In the genomic region with DNA sequence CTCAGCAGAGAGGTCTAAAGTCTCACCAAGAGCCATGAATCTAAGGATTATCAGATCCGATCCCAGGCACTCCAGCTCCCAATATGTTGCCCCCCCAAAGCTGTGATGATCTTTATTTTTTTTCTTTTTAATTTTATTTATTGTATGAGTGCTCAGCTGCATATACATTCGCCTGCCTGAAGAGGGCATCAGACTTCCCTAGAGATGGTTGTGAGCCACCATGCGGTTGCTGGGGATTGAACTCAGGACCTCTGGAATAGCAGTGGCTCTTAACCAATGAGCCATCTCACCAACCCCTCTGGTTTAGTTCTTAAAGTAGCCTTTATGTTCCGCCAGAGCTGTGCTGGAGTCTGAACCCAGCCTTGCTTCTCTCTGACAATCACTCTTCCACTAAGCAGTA, we compare ENCODE assay signal across 20 mouse cellular contexts. TPM values are rescaled to one million over a fixed set of nuclear protein-coding genes. Genes with fewer than 3 reads are reported as not detected.
DNase-seq lines count a peak whose midpoint lies in the region; ATAC-seq and TF ChIP-seq lines count a peak whose summit lies in the region.
"Had no signal": no experiment of that assay in that cellular context is flagged by ENCODE, and none has a peak within 500 bp of the region (broad histone marks: within the 10 kb centered on the region; RNA-seq: fewer than 3 reads in every experiment).

No protein-coding gene starts in this region.

- no peaks in the 10 kb centered on the region for H3K27me3 ChIP-seq in forebrain, postnatal 0 days (ENCODE audit: insufficient read depth, low read length)
- no peaks in the 10 kb centered on the region for H3K27me3 ChIP-seq in forebrain, embryonic 14.5 days (replicated peaks; ENCODE audit: control insufficient read depth, insufficient read depth, low read length)
- no peaks in the 10 kb centered on the region for H3K27me3 ChIP-seq in kidney, adult 2 months (replicated peaks; ENCODE audit: control insufficient read depth, insufficient read depth, low read length)
- H3K27me3 ChIP-seq in lung, postnatal 0 days (replicated peaks; ENCODE audit: insufficient read depth, low read length): no peaks in the 10 kb centered on the region
- H3K27me3 ChIP-seq in splenic B cell, adult 2 months (ENCODE audit: control insufficient read depth, insufficient read depth, low read length, poor library complexity, severe bottlenecking): no peaks in the 10 kb centered on the region
- H3K27me3 ChIP-seq: limb, embryonic 12.5 days; Patski had no signal

- 72% methylated on average over 4 of the region's 4 CpGs for WGBS in forebrain, postnatal 0 days
- 69% methylated on average over 4 of the region's 4 CpGs for WGBS in forebrain, embryonic 14.5 days
- WGBS in kidney, adult 2 months: 90% methylated on average over 4 of the region's 4 CpGs
- WGBS in lung, postnatal 0 days: 80% methylated on average over 4 of the region's 4 CpGs

- no peak overlapping the region for H3K4me2 ChIP-seq in forebrain, postnatal 0 days (ENCODE audit: low read depth)
- no peak overlapping the region for H3K4me2 ChIP-seq in forebrain, embryonic 14.5 days (ENCODE audit: low read length)
- H3K4me2 ChIP-seq in lung, postnatal 0 days (replicated peaks; ENCODE audit: low read depth, low read length): no peak overlapping the region
- H3K4me2 ChIP-seq: limb, embryonic 12.5 days; midbrain, embryonic 11.5 days had no signal

- no peak for ATAC-seq in forebrain, postnatal 0 days
- ATAC-seq in forebrain, embryonic 14.5 days: no peak
- ATAC-seq in lung, postnatal 0 days: no peak
- ATAC-seq: Patski had no signal

- no peak overlapping the region for H3K9ac ChIP-seq in forebrain, postnatal 0 days
- H3K9ac ChIP-seq in forebrain, embryonic 14.5 days (ENCODE audit: low read length): no peak overlapping the region
- no peak overlapping the region for H3K9ac ChIP-seq in lung, postnatal 0 days (replicated peaks; ENCODE audit: low read depth)
- H3K9ac ChIP-seq: limb, embryonic 12.5 days had no signal

- TF ChIP-seq EP300 in lung, postnatal 0 days (IDR thresholded peaks at IDR 0.05): no peak

- no peak overlapping the region for H3K27ac ChIP-seq in forebrain, postnatal 0 days (ENCODE audit: low read depth, low read length)
- H3K27ac ChIP-seq in forebrain, embryonic 14.5 days (ENCODE audit: low read depth, low read length): no peak overlapping the region
- no peak overlapping the region for H3K27ac ChIP-seq in kidney, adult 2 months (ENCODE audit: insufficient read depth, low read depth, low read length)
- H3K27ac ChIP-seq in lung, postnatal 0 days (ENCODE audit: low read length): peak overlapping the region; percentile 38; the same call in 1 of the 2 replicates
- H3K27ac ChIP-seq: limb, embryonic 12.5 days had no signal

- no peak for TF ChIP-seq POLR2A in kidney, adult 2 months (IDR thresholded peaks at IDR 0.05; ENCODE audit: low read depth, low read length)

- H3K4me3 ChIP-seq in forebrain, postnatal 0 days (ENCODE audit: low read depth, low read length): no peak overlapping the region
- no peak overlapping the region for H3K4me3 ChIP-seq in forebrain, embryonic 14.5 days (ENCODE audit: low read depth, low read length)
- H3K4me3 ChIP-seq in kidney, adult 2 months (ENCODE audit: insufficient read depth, low read depth, low read length): no peak overlapping the region
- no peak overlapping the region for H3K4me3 ChIP-seq in lung, postnatal 0 days (ENCODE audit: low read depth, low read length)
- H3K4me3 ChIP-seq: limb, embryonic 12.5 days had no signal

- no peak for DNase-seq in forebrain, postnatal 0 days
- DNase-seq in forebrain, embryonic 14.5 days (ENCODE audit: low spot score): no peak
- no peak for DNase-seq in kidney, adult 2 months
- DNase-seq in kidney, postnatal 36 days: no peak
- DNase-seq in lung, postnatal 0 days (ENCODE audit: low spot score): no peak
- no peak for DNase-seq in lung, postnatal 25 days (ENCODE audit: low spot score)
- DNase-seq in splenic B cell, adult 2 months (ENCODE audit: low read depth, low spot score): peak; percentile 23
- DNase-seq in urinary bladder, adult 2 months (ENCODE audit: low spot score): no peak
- DNase-seq: cerebellum, adult 11 months; kidney, adult 9 months; retina, postnatal 1 day; thymus, postnatal 14 days had no signal

- no peaks in the 10 kb centered on the region for H3K9me3 ChIP-seq in forebrain, postnatal 0 days (ENCODE audit: low read length)
- H3K9me3 ChIP-seq in forebrain, embryonic 14.5 days (replicated peaks; ENCODE audit: control insufficient read depth, low read length): no peaks in the 10 kb centered on the region
- no peaks in the 10 kb centered on the region for H3K9me3 ChIP-seq in lung, postnatal 0 days (ENCODE audit: low read length)
- H3K9me3 ChIP-seq: limb, embryonic 12.5 days had no signal

- peaks cover 29% of the 10 kb centered on the region for H3K36me3 ChIP-seq in forebrain, postnatal 0 days (ENCODE audit: insufficient read depth)
- H3K36me3 ChIP-seq in forebrain, embryonic 14.5 days (ENCODE audit: control insufficient read depth, insufficient read depth, low read length): peaks cover 59% of the 10 kb centered on the region
- H3K36me3 ChIP-seq in kidney, adult 2 months (ENCODE audit: control insufficient read depth, insufficient read depth, low read length): no peaks in the 10 kb centered on the region
- no peaks in the 10 kb centered on the region for H3K36me3 ChIP-seq in lung, postnatal 0 days (ENCODE audit: insufficient read depth, low read length)
- no peaks in the 10 kb centered on the region for H3K36me3 ChIP-seq in splenic B cell, adult 2 months (ENCODE audit: control insufficient read depth, insufficient read depth, low read length, poor library complexity, severe bottlenecking)

- peak; percentile 46 for TF ChIP-seq CTCF in forebrain, postnatal 0 days (IDR thresholded peaks at IDR 0.05; ENCODE audit: low read depth)
- 0 out of 2 replicates have a peak, but pooled peaks have one; percentile 11 for TF ChIP-seq CTCF in kidney, adult 2 months (conservative IDR thresholded peaks at IDR 0.05; ENCODE audit: insufficient read depth, insufficient read length, low read depth, low read length)
- TF ChIP-seq CTCF in lung, postnatal 0 days (IDR thresholded peaks at IDR 0.05): peak; percentile 52

- H3K4me1 ChIP-seq in forebrain, postnatal 0 days (ENCODE audit: insufficient read depth): peaks cover 25% of the 10 kb centered on the region
- H3K4me1 ChIP-seq in forebrain, embryonic 14.5 days (ENCODE audit: control insufficient read depth, insufficient read depth, low read length): peaks cover 33% of the 10 kb centered on the region
- H3K4me1 ChIP-seq in kidney, adult 2 months (ENCODE audit: control insufficient read depth, insufficient read depth, low read length): no peaks in the 10 kb centered on the region; the same call in 1 of the 2 replicates
- peaks cover 11% of the 10 kb centered on the region for H3K4me1 ChIP-seq in lung, postnatal 0 days (ENCODE audit: insufficient read depth, low read depth, low read length)

RNA-seq across cellular contexts. Expression of a gene that starts 25.3 kb away (rescaled TPM):
- 80.5 and 93.7 TPM in 2 replicates for total RNA-seq in forebrain, postnatal 0 days (2014; rRNA removed)
- 3.1 and 3.9 TPM in 2 replicates for polyA plus RNA-seq in forebrain, postnatal 0 days (2015; fragmentation: Nextera tagmentation; extraction: Ambion mirVana)
- 5.9 and 8.1 TPM in 2 replicates for polyA plus RNA-seq in forebrain, embryonic 14.5 days (2014; fragmentation: Nextera tagmentation; extraction: Ambion mirVana)
- polyA plus RNA-seq in kidney, adult 2 months (2012; rRNA removed): 5.3 and 5.4 TPM in 2 replicates
- 2.5 and 3.1 TPM in 2 replicates for polyA plus RNA-seq in lung, postnatal 0 days (2015; fragmentation: Nextera tagmentation; extraction: Ambion mirVana)
- polyA plus RNA-seq in urinary bladder, adult 2 months (2012; rRNA removed): 3.0 and 7.1 TPM in 2 replicates

RNA-seq across cellular contexts. Expression of a gene that starts 33.1 kb away (rescaled TPM):
- not detected in 2 replicates for total RNA-seq in forebrain, postnatal 0 days (2014; rRNA removed)
- polyA plus RNA-seq in forebrain, postnatal 0 days (2015; fragmentation: Nextera tagmentation; extraction: Ambion mirVana): not detected in 2 replicates
- not detected in 2 replicates for polyA plus RNA-seq in forebrain, embryonic 14.5 days (2014; fragmentation: Nextera tagmentation; extraction: Ambion mirVana)
- 11.3 and 12.2 TPM in 2 replicates for polyA plus RNA-seq in kidney, adult 2 months (2012; rRNA removed)
- polyA plus RNA-seq in lung, postnatal 0 days (2015; fragmentation: Nextera tagmentation; extraction: Ambion mirVana): not detected in 2 replicates
- polyA plus RNA-seq in urinary bladder, adult 2 months (2012; rRNA removed): 0.19 TPM in 1 of 2 replicates, not detected in the other
- total RNA-seq: adrenal gland, postnatal 25 days; hematopoietic stem cell, adult 5-6 weeks; layer of hippocampus, postnatal 10 days had no signal
- polyA plus RNA-seq: C2C12; limb, embryonic 12.5 days; midbrain, embryonic 11.5 days; neural tube, embryonic 11.5 days had no signal

RNA-seq across cellular contexts. Expression of a gene that starts 46.8 kb away (rescaled TPM):
- 8.0 and 12.2 TPM in 2 replicates for total RNA-seq in forebrain, postnatal 0 days (2014; rRNA removed)
- 9.3 and 10.0 TPM in 2 replicates for polyA plus RNA-seq in forebrain, postnatal 0 days (2015; fragmentation: Nextera tagmentation; extraction: Ambion mirVana)
- 24.5 and 27.7 TPM in 2 replicates for polyA plus RNA-seq in forebrain, embryonic 14.5 days (2014; fragmentation: Nextera tagmentation; extraction: Ambion mirVana)
- 2.0 and 2.4 TPM in 2 replicates for polyA plus RNA-seq in kidney, adult 2 months (2012; rRNA removed)
- polyA plus RNA-seq in lung, postnatal 0 days (2015; fragmentation: Nextera tagmentation; extraction: Ambion mirVana): 7.2 and 9.5 TPM in 2 replicates
- polyA plus RNA-seq in urinary bladder, adult 2 months (2012; rRNA removed): 5.7 and 6.6 TPM in 2 replicates

Comparison
In these comparisons a context has a peak if more than half of its experiments do, and no peak if none do; other contexts are left out.
1. RNA of a gene that starts 33.1 kb away (polyA plus RNA-seq): 11.3 to 12.2 TPM in kidney, adult 2 months; 0.19 TPM in urinary bladder, adult 2 months, not detected in lung, postnatal 0 days, not detected in forebrain, postnatal 0 days and not detected in forebrain, embryonic 14.5 days; every median in the first group is over 10 times any median in the second.
2. Peak in every context shown above with its lines, with median percentiles within 50 percentile points of each other: CTCF ChIP-seq.